Mouse (Mus musculus) CH12.LX (cell line): Measurements from ENCODE around the gene Tmem196. TPM values are rescaled to one million over a fixed set of nuclear protein-coding genes. Genes with fewer than 3 reads are reported as not detected.

Experiments used
- DNase-seq: peaks from one replicate; pipeline ENCODE4 v3.0.0-alpha.2; 2013; ENCODE audit errors: extremely low read depth
- H3K27ac ChIP-seq: 2 replicates; pipeline ENCODE4 v1.5.1; 2012; ENCODE audit warnings: low read depth, mild to moderate bottlenecking, control low read depth, moderate library complexity; ENCODE audit not compliant: insufficient read depth
- H3K27me3 ChIP-seq: replicated peaks from 2 replicates; pipeline ENCODE3; 2012; ENCODE audit warnings: inconsistent platforms
- H3K36me3 ChIP-seq, 2 experiments: replicated peaks in 1 of 2; 2 replicates each; pipeline versions ENCODE3 to v1.6.1; 2012; ENCODE audit warnings: inconsistent platforms in 1 of 2, low read length in 1 of 2, mild to moderate bottlenecking in 1 of 2, mixed read lengths in 1 of 2, moderate library complexity in 1 of 2; ENCODE audit not compliant: control insufficient read depth in 1 of 2, insufficient read depth in 1 of 2
- H3K4me1 ChIP-seq, 2 experiments: 2 replicates each; pipeline ENCODE4 v1.6.1; 2012; ENCODE audit warnings: inconsistent platforms in 1 of 2, moderate library complexity in 1 of 2; ENCODE audit not compliant: insufficient read depth in 2 of 2, control insufficient read depth in 1 of 2
- H3K4me2 ChIP-seq: 2 replicates; pipeline ENCODE4 v1.6.1; 2012; ENCODE audit warnings: low read depth, mild to moderate bottlenecking, control low read depth; ENCODE audit not compliant: poor library complexity, insufficient read depth, severe bottlenecking
- H3K4me3 ChIP-seq, 3 experiments: fragments of 150-350 bp in 1 of 3; sonication (generic) in 1 of 3; replicated peaks in 1 of 3; 2 replicates each; pipeline versions ENCODE3 to v1.5.1; 2011 to 2012; ENCODE audit warnings: low read depth in 2 of 3, low read length in 2 of 3, mild to moderate bottlenecking in 2 of 3, moderate library complexity in 2 of 3, control low read depth in 1 of 3, improper control_type of control experiment in 1 of 3, inconsistent platforms in 1 of 3, mixed read lengths in 1 of 3; ENCODE audit not compliant: poor library complexity in 1 of 3
- H3K79me2 ChIP-seq: replicated peaks from 2 replicates; pipeline ENCODE4 v1.6.1; 2012; ENCODE audit warnings: mild to moderate bottlenecking, moderate library complexity; ENCODE audit not compliant: control insufficient read depth, poor library complexity, insufficient read depth, severe bottlenecking; ENCODE audit errors: extremely low read depth
- H3K9ac ChIP-seq: 2 replicates; pipeline ENCODE4 v1.6.1; 2012; ENCODE audit warnings: low read depth, mild to moderate bottlenecking, control low read depth, moderate library complexity; ENCODE audit not compliant: insufficient read depth
- H3K9me3 ChIP-seq: replicated peaks from 2 replicates; pipeline ENCODE3; 2012; ENCODE audit warnings: low read length, inconsistent platforms, mixed read lengths
- BHLHE40 ChIP-seq: IDR thresholded peaks from 2 replicates; pipeline ENCODE4 v1.6.1; 2011; ENCODE audit warnings: mild to moderate bottlenecking, low read depth, low read length, improper control_type of control experiment
- ELF1 ChIP-seq: IDR thresholded peaks from 2 replicates; pipeline ENCODE4 v1.6.1; 2014; ENCODE audit warnings: low read depth, mild to moderate bottlenecking, inconsistent platforms, low read length, improper control_type of control experiment
- GABPA ChIP-seq: IDR thresholded peaks from 2 replicates; pipeline ENCODE4 v1.6.1; 2012; ENCODE audit warnings: low read depth, low read length, improper control_type of control experiment, inconsistent platforms; ENCODE audit not compliant: insufficient replicate concordance
- HCFC1 ChIP-seq: IDR thresholded peaks from 2 replicates; pipeline ENCODE4 v1.6.1; 2012; ENCODE audit warnings: low read depth, mild to moderate bottlenecking, inconsistent platforms, low read length, improper control_type of control experiment
- IRF4 ChIP-seq: IDR thresholded peaks from 2 replicates; pipeline ENCODE4 v1.6.1; 2014; ENCODE audit warnings: low read depth, mild to moderate bottlenecking, inconsistent platforms, low read length, improper control_type of control experiment
- JUN ChIP-seq: IDR thresholded peaks from 2 replicates; pipeline ENCODE4 v1.6.1; 2011; ENCODE audit warnings: low read depth, mild to moderate bottlenecking, low read length, improper control_type of control experiment, moderate library complexity; ENCODE audit not compliant: insufficient read depth
- KAT2A ChIP-seq: IDR thresholded peaks from 2 replicates; pipeline ENCODE4 v1.6.1; 2012; ENCODE audit warnings: low read length, improper control_type of control experiment, inconsistent platforms; ENCODE audit not compliant: insufficient replicate concordance
- MAZ ChIP-seq: IDR thresholded peaks from 2 replicates; pipeline ENCODE4 v1.6.1; 2012; ENCODE audit warnings: low read depth, mild to moderate bottlenecking, inconsistent platforms, low read length, improper control_type of control experiment, moderate library complexity
- MEF2A ChIP-seq: IDR thresholded peaks from 2 replicates; pipeline ENCODE4 v1.6.1; 2014; ENCODE audit warnings: low read depth, mild to moderate bottlenecking, inconsistent platforms, low read length, improper control_type of control experiment, borderline replicate concordance
- MXI1 ChIP-seq: IDR thresholded peaks from 2 replicates; pipeline ENCODE4 v1.6.1; 2011; ENCODE audit warnings: mild to moderate bottlenecking, low read depth, low read length, improper control_type of control experiment
- MYC ChIP-seq: IDR thresholded peaks from 2 replicates; pipeline ENCODE4 v1.6.1; 2011; ENCODE audit warnings: low read depth, mild to moderate bottlenecking, improper control_type of control experiment, low read length
- NELFE ChIP-seq: IDR thresholded peaks from 2 replicates; pipeline ENCODE4 v1.6.1; 2011; ENCODE audit warnings: low read depth, low read length, improper control_type of control experiment
- NRF1 ChIP-seq: IDR thresholded peaks from 2 replicates; pipeline ENCODE4 v1.6.1; 2014; ENCODE audit warnings: low read depth, mild to moderate bottlenecking, inconsistent platforms, low read length, improper control_type of control experiment, moderate library complexity
- PAX5 ChIP-seq: IDR thresholded peaks from 2 replicates; pipeline ENCODE4 v1.6.1; 2012; ENCODE audit warnings: low read length, inconsistent platforms, mixed read lengths
- POLR2A ChIP-seq: IDR thresholded peaks from 2 replicates; pipeline ENCODE4 v1.6.1; 2011; ENCODE audit warnings: low read depth, mild to moderate bottlenecking, improper control_type of control experiment, low read length
- RAD21 ChIP-seq: IDR thresholded peaks from 2 replicates; pipeline ENCODE4 v1.6.1; 2011; ENCODE audit warnings: low read depth, mild to moderate bottlenecking, low read length, improper control_type of control experiment, moderate library complexity
- RCOR1 ChIP-seq: conservative IDR thresholded peaks from 2 replicates; pipeline ENCODE4 v1.6.1; 2012; ENCODE audit warnings: low read depth, mild to moderate bottlenecking, inconsistent platforms, low read length, improper control_type of control experiment
- SMC3 ChIP-seq: IDR thresholded peaks from 2 replicates; pipeline ENCODE4 v1.6.1; 2011; ENCODE audit warnings: low read depth, low read length, improper control_type of control experiment
- TCF12 ChIP-seq: IDR thresholded peaks from 2 replicates; pipeline ENCODE4 v1.6.1; 2014; ENCODE audit warnings: low read depth, mild to moderate bottlenecking, inconsistent platforms, low read length, improper control_type of control experiment
- ZC3H11A ChIP-seq: IDR thresholded peaks from 2 replicates; pipeline ENCODE4 v1.6.1; 2012; ENCODE audit warnings: low read depth, mild to moderate bottlenecking, inconsistent platforms, low read length, improper control_type of control experiment
- ZMIZ1 ChIP-seq: IDR thresholded peaks from 2 replicates; pipeline ENCODE4 v1.6.1; 2012; ENCODE audit warnings: low read depth, mild to moderate bottlenecking, inconsistent platforms, low read length, improper control_type of control experiment
- ZNF384 ChIP-seq: IDR thresholded peaks from 2 replicates; pipeline ENCODE4 v1.6.1; 2012; ENCODE audit warnings: low read depth, low read length, improper control_type of control experiment, inconsistent platforms
- dilution Hi-C: fragments of 300-500 bp; cut with MboI; formaldehyde crosslinking; loops from 2 replicates; pipeline ENCODE4 v1.14.3; 2020; ENCODE audit warnings: low sequenced_read_pairs; ENCODE audit not compliant: extremely low pct_unique_long_range_greater_than_20kb, extremely low pct_ligation_motif_present
- in situ Hi-C: fragments of 300-500 bp; cut with MboI; formaldehyde crosslinking; loops from 3 replicates; pipeline ENCODE4 v1.14.3; 2019; ENCODE audit warnings: low sequenced_read_pairs, low pct_ligation_motif_present, low pct_unique_long_range_greater_than_20kb, mixed read lengths
- polyA plus RNA-seq: library from polyadenylated mRNA; unstranded; fragments of >175 nt; gene quantifications from 2 replicates; pipeline ENCODE4 v1.2.1, GENCODE M21; 2012; ENCODE audit warnings: low read depth; ENCODE audit not compliant: insufficient read length
- total RNA-seq, 2 experiments: library from RNA; depleted of rRNA; stranded (reverse); fragments of 300-350 nt in 1 of 2; fragments of >200 nt in 1 of 2; gene quantifications; 2 replicates each; pipeline ENCODE4 v1.2.3; 2012 to 2014

Gene Tmem196
- total and polyA plus RNA-seq, 3 experiments, result not detected

- Histone ChIP-seq H3K27ac (no peak overlapping the region), H3K4me2 (no peak overlapping the region), H3K79me2 (no peaks in the 10 kb centered on the region), H3K4me1 (no peaks in the 10 kb centered on the region), H3K27me3 (no peaks in the 10 kb centered on the region)
- dilution Hi-C loops, result no loop called here
- TF ChIP-seq ZNF384 (no peak), BHLHE40 (no peak)
- TF ChIP-seq, all 38 proteins: peak for 0
- Histone ChIP-seq H3K9ac (no peak overlapping the region), H3K36me3 (no peaks in the 10 kb centered on the region), H3K9me3 (no peaks in the 10 kb centered on the region), H3K4me3 (no peak overlapping the region)
- DNase-seq, result no peak
- in situ Hi-C loops, result no loop called here
These were observed 52.6 kb downstream of the Tmem196 start for GRCm38 (mm10) chr12:119998267-119998666.

- H3K9ac ChIP-seq, result no peak overlapping the region
- no peak overlapping the region for H3K27ac ChIP-seq
- DNase-seq, result no peak
- no peak overlapping the region for H3K4me3 ChIP-seq
- no peaks in the 10 kb centered on the region for H3K79me2 ChIP-seq
- no peaks in the 10 kb centered on the region for H3K27me3 ChIP-seq
- no peaks in the 10 kb centered on the region for H3K9me3 ChIP-seq
- TF ChIP-seq RCOR1 (no peak), HCFC1 (no peak), PAX5 (no peak), ZMIZ1 (no peak), MEF2A (no peak), GABPA (no peak), KAT2A (no peak), IRF4 (no peak), MXI1 (no peak), MAZ (no peak), POLR2A (no peak), NELFE (no peak), ELF1 (no peak), MYC (no peak), ZC3H11A (no peak), JUN (no peak), SMC3 (no peak), RAD21 (no peak), TCF12 (no peak), NRF1 (no peak)
- H3K4me2 ChIP-seq, result no peak overlapping the region
- in situ Hi-C loops (no loop called here), dilution Hi-C loops (no loop called here)
- no peaks in the 10 kb centered on the region for H3K36me3 ChIP-seq
- H3K4me1 ChIP-seq, result no peaks in the 10 kb centered on the region
These were observed 58.7 kb downstream of the Tmem196 start for GRCm38 (mm10) chr12:120004280-120004679.
